Mouse (Mus musculus): ENCODE measurements around the gene Enpp5. TPM values are rescaled to one million over a fixed set of nuclear protein-coding genes. Genes with fewer than 3 reads are reported as not detected.

Enpp5 gene
- total RNA-seq, 1 experiment from 2014 or later = 38.6 TPM

GRCm38 (mm10) chr17:44091512-44091911 is 12.9 kb downstream of the Enpp5 start:
- no peak for DNase-seq

GRCm38 (mm10) chr17:44100486-44100885 is 21.9 kb downstream of the Enpp5 start:
- no peak for DNase-seq

- DNase-seq = no peak
These were observed 22.3 kb downstream of the Enpp5 start for GRCm38 (mm10) chr17:44100906-44101305.

- DNase-seq = no peak
These were observed 23.3 kb downstream of the Enpp5 start for GRCm38 (mm10) chr17:44101961-44102360.

GRCm38 (mm10) chr17:44105287-44106138 is 26.9 kb downstream of the Enpp5 start, which contains the start of gene Enpp4:
TSS of gene Enpp4 (minus strand) at chr17:44105809.
- DNase-seq = peak; percentile 91

- no peak for DNase-seq
These were observed 29.7 kb downstream of the Enpp5 start for GRCm38 (mm10) chr17:44108331-44108730.

GRCm38 (mm10) chr17:44116584-44116983 is 38.0 kb downstream of the Enpp5 start:
- DNase-seq = no peak

- no peak for DNase-seq
These were observed 39.1 kb downstream of the Enpp5 start for GRCm38 (mm10) chr17:44117721-44118120.

- DNase-seq = no peak
These were observed 39.6 kb downstream of the Enpp5 start for GRCm38 (mm10) chr17:44118231-44118630.

- DNase-seq = no peak
These were observed 42.9 kb downstream of the Enpp5 start for GRCm38 (mm10) chr17:44121366-44122100.

- no peak for DNase-seq
These were observed 50.6 kb downstream of the Enpp5 start for GRCm38 (mm10) chr17:44129092-44129750.

- DNase-seq = peak; percentile 81
These were observed 51.8 kb downstream of the Enpp5 start for GRCm38 (mm10) chr17:44130429-44130828.

GRCm38 (mm10) chr17:44134106-44134505 is 55.5 kb downstream of the Enpp5 start:
- no peak for DNase-seq

GRCm38 (mm10) chr17:44134545-44134944 is 55.9 kb downstream of the Enpp5 start:
- no peak for DNase-seq

GRCm38 (mm10) chr17:44136018-44136417 is 57.4 kb downstream of the Enpp5 start:
- no peak for DNase-seq

Other genes with a start within 250 kb of the Enpp5 start
- gene Enpp4, start 27.0 kb downstream of the Enpp5 start, total RNA-seq (2021) = 8.3 and 10.9 TPM in 2 replicates
- gene Clic5, start 109.8 kb downstream of the Enpp5 start, total RNA-seq (2021) = 13.4 and 14.4 TPM in 2 replicates

Measured in adrenal gland, postnatal 25 days (tissue).